Mouse (Mus musculus) erythroblast, adult 5-6 weeks (primary cell): ENCODE measurements around the gene Miga2. TPM values are rescaled to one million over a fixed set of nuclear protein-coding genes. Genes with fewer than 3 reads are reported as not detected.
"Not testable (repeated sequence)": the region's sequence is repeated elsewhere in the genome, so short reads cannot be mapped to it uniquely, and the experiment has no call there.

Experiments used
- ATAC-seq: replicated peaks from 2 replicates; pipeline ENCODE4 v1.8.0; 2016; ENCODE audit warnings: moderate number of reproducible peaks, mild to moderate bottlenecking, moderate TSS enrichment, inconsistent platforms; ENCODE audit not compliant: poor library complexity, low FRiP score, severe bottlenecking
- total RNA-seq, 2 experiments: library from RNA; stranded (forward) in 1 of 2; stranded (reverse) in 1 of 2; fragments of 150-400 nt in 1 of 2; fragments of 200-764, 138-1000 nt in 1 of 2; gene quantifications; 2 replicates each; pipeline versions ENCODE4 v1.2.3 to v1.2.4; 2015 to 2017; ENCODE audit warnings: low replicate concordance in 2 of 2

Gene Miga2
- total RNA-seq, 2 experiments from 2014 or later, result 1.5 to 5.8 TPM

DNA sequence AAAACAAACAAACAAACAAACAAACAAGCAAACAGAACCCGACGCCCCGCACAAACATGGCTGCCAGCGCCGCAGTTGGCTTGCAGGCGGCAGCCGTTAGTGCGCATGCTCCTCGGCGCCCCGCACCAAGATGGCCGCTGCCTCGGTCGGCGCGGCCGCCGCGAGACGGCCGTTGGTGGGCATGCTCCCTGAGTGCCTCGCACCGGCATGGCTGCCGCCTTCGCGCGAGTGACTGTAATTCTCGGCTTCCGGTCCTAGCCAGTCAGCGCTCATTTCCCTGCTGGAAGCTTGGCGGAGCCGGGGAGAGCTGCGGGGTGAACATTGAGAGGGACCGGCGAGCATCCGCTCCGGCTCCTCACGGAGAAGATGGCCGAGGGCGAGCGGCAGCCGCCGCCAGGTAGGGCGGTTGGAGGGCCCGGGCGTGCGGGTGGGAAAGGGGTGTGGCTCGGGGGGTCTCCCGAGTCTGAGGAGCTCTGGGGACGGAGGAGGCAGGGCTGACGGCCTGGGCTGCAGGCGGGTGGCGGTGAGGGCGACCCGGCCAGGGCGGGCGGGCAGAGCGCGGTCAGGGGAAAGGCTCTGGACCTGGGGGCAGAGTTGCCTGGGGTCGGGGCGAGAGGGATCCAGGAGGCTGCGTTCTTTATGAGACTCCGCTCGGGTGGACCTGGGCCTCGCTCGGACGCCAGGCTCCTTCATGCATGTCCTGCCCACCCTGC, 52.1 kb downstream of the Miga2 start, which contains the start of gene Ptpa:
Ptpa (plus strand) TSS at position 104 of the 713 bp plus-strand sequence.
- peak; percentile 64 for ATAC-seq

DNA sequence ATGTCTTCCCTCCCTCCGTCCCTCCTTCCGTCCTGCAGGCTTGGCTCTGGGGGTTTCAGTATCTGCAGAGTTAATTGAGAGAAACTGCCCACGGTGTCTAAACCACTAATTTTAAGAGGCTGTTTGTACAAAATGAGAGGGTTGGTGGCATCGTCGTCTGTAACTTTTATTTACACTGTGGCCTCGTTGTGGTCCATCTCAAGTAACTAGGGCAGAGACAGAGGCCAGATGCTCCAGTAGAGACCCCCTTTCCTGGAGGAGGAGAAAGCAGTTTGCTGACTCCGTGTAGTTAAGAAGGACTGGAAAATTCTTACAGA, 52.6 kb downstream of the Miga2 start:
- ATAC-seq, result no peak

DNA sequence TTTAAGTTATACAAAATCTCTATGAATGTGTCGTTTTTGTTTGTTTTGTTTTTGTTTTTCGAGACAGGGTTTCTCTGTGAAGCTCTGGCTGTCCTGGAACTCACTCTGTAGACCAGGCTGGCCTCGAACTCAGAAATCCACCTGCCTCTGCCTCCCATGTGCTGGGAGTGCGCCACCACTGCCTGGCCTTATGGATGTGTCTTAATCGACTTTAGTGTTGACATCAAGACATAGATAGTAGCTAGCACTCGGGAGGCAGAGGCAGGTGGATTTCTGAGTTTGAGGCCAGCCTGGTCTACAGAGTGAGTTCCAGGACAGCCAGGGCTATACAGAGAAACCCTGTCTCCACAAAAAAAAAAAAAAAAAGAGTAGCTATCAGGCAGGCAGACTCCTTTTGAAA, 53.1 kb downstream of the Miga2 start:
- ATAC-seq, result not testable (repeated sequence)

DNA sequence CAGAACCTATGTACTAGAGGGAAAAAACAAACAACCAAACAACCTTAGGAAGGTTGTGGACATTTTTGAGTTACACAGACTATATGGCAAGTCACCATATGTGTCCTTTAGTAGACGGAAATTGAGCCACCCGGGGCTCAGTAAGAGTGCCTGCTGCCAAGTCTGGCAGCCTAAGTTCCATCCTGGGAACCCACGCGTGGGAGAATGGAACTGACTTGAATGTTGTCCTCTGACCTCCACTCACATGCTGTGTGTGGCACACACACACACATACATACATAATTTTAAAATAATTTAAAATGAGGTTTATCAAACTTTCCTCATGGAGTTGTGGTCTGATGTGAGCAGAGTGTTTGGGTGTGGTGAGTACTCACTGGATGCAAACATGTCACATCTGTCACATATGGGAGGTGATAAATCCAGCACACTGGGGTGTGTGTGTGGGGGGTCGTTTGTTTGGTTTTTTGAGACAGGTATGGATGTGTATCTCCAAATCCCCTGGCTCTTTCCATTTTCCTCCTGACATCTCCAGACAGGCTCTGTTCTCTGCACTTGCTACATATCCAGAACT, 53.6 kb downstream of the Miga2 start:
- ATAC-seq, result peak; percentile 63

DNA sequence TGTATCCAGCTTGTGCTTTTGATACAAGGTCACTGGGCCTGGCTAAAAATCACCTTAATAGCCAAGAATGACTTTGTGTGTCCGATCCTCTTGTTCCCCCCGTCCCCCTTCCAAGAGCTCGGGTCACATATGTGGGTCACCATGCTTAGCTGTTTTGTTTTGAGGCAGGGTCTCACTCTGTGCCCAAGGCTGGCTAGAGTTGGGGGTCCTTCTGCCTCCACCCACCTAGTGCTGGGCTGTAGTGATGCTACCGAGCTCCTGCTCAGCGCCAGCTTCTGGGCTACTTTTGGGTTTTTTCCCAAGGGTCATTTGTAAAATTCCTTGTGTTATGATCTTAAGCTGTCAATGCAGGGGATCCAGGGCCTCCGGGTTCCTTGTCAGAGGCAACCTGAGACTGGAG, 54.2 kb downstream of the Miga2 start:
- ATAC-seq, result no peak

DNA sequence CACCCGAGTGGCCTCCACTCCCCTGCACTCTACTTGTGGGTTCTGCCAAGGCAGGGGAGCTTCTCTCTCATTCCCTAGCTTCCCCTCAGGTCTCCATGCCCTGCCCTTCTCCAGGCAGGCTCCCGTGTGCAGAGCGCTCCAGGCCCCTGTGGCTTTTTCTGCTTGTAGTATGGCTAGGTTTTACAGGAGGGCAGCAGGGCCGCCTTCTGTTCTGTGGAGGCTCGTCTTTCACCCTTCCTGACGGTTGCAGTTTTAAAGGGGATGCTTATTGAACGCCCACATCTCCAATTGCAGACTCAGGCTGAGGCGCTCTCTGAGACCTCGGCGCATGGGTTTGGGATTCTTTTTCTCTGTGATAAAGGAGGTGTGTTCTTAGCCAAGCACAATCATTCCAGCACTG, 55.1 kb downstream of the Miga2 start:
- ATAC-seq, result no peak

DNA sequence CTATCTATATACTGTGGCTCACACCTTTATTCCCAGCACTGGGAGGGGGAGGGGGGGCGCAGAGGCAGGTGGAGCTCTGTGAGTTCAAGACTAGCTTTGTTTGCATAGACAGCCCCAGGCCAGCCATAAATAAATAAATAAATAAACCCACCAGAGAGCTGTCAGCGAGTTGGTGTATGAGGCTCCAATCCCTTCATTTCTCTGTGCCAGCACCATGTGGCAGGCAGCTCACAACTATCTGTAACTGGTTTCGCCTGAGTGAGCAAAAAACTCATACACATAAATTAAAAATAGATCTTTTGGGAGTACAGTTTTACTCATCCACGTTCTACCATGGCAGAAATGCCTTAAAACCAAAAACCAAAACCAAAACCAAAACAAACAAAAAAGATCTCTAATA, 57.4 kb downstream of the Miga2 start:
- ATAC-seq, result no peak

DNA sequence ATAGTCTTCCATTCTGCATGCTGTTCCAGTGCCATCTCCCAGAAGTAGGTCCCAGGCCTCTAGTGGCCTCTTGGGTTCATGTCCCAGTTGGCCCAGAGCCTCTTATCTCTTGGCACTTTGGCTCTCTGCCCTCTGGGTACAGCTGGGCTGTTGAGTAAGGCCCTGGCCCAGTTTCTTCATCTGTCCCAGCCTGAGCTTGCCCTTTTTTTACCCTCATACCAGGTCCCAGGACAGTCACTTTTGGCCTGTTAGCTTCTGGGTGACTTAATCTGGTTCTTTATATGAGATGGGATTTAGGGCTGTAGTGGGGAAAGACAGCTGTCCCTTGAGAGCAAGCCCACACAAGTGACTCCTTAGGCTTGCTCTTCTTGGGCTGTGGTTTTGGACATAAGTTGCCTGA, 65.1 kb downstream of the Miga2 start:
- ATAC-seq, result 0 out of 2 replicates have a peak, but pooled peaks have one; percentile 41

Other genes starting within 250 kb of the Miga2 start
- 10.2 and 10.4 TPM in 2 replicates for gene Zer1, start 239.6 kb upstream of the Miga2 start, total RNA-seq (2015; ENCODE audit: low replicate concordance)
- 12.8 and 17.0 TPM in 2 replicates for gene Zer1, start 239.6 kb upstream of the Miga2 start, total RNA-seq (2017; ENCODE audit: low replicate concordance)
- gene Tbc1d13, start 230.5 kb upstream of the Miga2 start, total RNA-seq (2015; ENCODE audit: low replicate concordance), result 20.0 and 20.3 TPM in 2 replicates
- 8.6 and 9.9 TPM in 2 replicates for gene Tbc1d13, start 230.5 kb upstream of the Miga2 start, total RNA-seq (2017; ENCODE audit: low replicate concordance)
- 2.7 TPM in 1 of 2 replicates, not detected in the other for gene Endog, start 192.7 kb upstream of the Miga2 start, total RNA-seq (2015; ENCODE audit: low replicate concordance)
- 2.2 and 3.0 TPM in 2 replicates for gene Endog, start 192.7 kb upstream of the Miga2 start, total RNA-seq (2017; ENCODE audit: low replicate concordance)
- 0.58 and 6.7 TPM in 2 replicates for gene Spout1, start 185.8 kb upstream of the Miga2 start, total RNA-seq (2015; ENCODE audit: low replicate concordance)
- 5.2 and 8.7 TPM in 2 replicates for gene Spout1, start 185.8 kb upstream of the Miga2 start, total RNA-seq (2017; ENCODE audit: low replicate concordance)
- gene Kyat1, start 158.4 kb upstream of the Miga2 start, total RNA-seq (2015; ENCODE audit: low replicate concordance), result 0.42 and 2.9 TPM in 2 replicates
- 0.84 and 1.8 TPM in 2 replicates for gene Kyat1, start 158.4 kb upstream of the Miga2 start, total RNA-seq (2017; ENCODE audit: low replicate concordance)
- gene Lrrc8a, start 126.5 kb upstream of the Miga2 start, total RNA-seq (2015; ENCODE audit: low replicate concordance), result 7.9 TPM in 2 replicates
- gene Lrrc8a, start 126.5 kb upstream of the Miga2 start, total RNA-seq (2017; ENCODE audit: low replicate concordance), result 7.1 and 8.3 TPM in 2 replicates
- gene Gm28035, start 123.7 kb upstream of the Miga2 start, total RNA-seq (2015; ENCODE audit: low replicate concordance), result not detected in 2 replicates
- gene Gm28035, start 123.7 kb upstream of the Miga2 start, total RNA-seq (2017; ENCODE audit: low replicate concordance), result not detected in 2 replicates
- gene Phyhd1, start 98.0 kb upstream of the Miga2 start, total RNA-seq (2015; ENCODE audit: low replicate concordance), result 2.7 TPM in 1 of 2 replicates, not detected in the other
- gene Phyhd1, start 98.0 kb upstream of the Miga2 start, total RNA-seq (2017; ENCODE audit: low replicate concordance), result 1.3 and 5.6 TPM in 2 replicates
- gene Gm28038, start 83.2 kb upstream of the Miga2 start, total RNA-seq (2015; ENCODE audit: low replicate concordance), result not detected in 2 replicates
- not detected in 2 replicates for gene Gm28038, start 83.2 kb upstream of the Miga2 start, total RNA-seq (2017; ENCODE audit: low replicate concordance)
- 1.2 and 1.7 TPM in 2 replicates for gene Dolk, start 77.9 kb upstream of the Miga2 start, total RNA-seq (2015; ENCODE audit: low replicate concordance)
- gene Dolk, start 77.9 kb upstream of the Miga2 start, total RNA-seq (2017; ENCODE audit: low replicate concordance), result 2.8 and 3.0 TPM in 2 replicates
- gene Nup188, start 77.8 kb upstream of the Miga2 start, total RNA-seq (2015; ENCODE audit: low replicate concordance), result 14.8 and 22.5 TPM in 2 replicates
- 5.1 and 7.0 TPM in 2 replicates for gene Nup188, start 77.8 kb upstream of the Miga2 start, total RNA-seq (2017; ENCODE audit: low replicate concordance)
- 5.2 and 7.3 TPM in 2 replicates for gene Sh3glb2, start 4.9 kb upstream of the Miga2 start, total RNA-seq (2015; ENCODE audit: low replicate concordance)
- gene Sh3glb2, start 4.9 kb upstream of the Miga2 start, total RNA-seq (2017; ENCODE audit: low replicate concordance), result 7.4 and 9.3 TPM in 2 replicates
- gene Dolpp1, start 28.0 kb downstream of the Miga2 start, total RNA-seq (2015; ENCODE audit: low replicate concordance), result 2.3 and 3.7 TPM in 2 replicates
- gene Dolpp1, start 28.0 kb downstream of the Miga2 start, total RNA-seq (2017; ENCODE audit: low replicate concordance), result 5.4 and 9.1 TPM in 2 replicates
- gene Crat, start 51.6 kb downstream of the Miga2 start, total RNA-seq (2015; ENCODE audit: low replicate concordance), result 42.0 and 69.4 TPM in 2 replicates
- gene Crat, start 51.6 kb downstream of the Miga2 start, total RNA-seq (2017; ENCODE audit: low replicate concordance), result 51.8 and 55.1 TPM in 2 replicates
- gene Ptpa, start 51.8 kb downstream of the Miga2 start, total RNA-seq (2015; ENCODE audit: low replicate concordance), result 121 and 149 TPM in 2 replicates
- 118 and 183 TPM in 2 replicates for gene Ptpa, start 51.8 kb downstream of the Miga2 start, total RNA-seq (2017; ENCODE audit: low replicate concordance)
- gene Ier5l, start 110.0 kb downstream of the Miga2 start, total RNA-seq (2015; ENCODE audit: low replicate concordance), result not detected in 2 replicates
- gene Ier5l, start 110.0 kb downstream of the Miga2 start, total RNA-seq (2017; ENCODE audit: low replicate concordance), result not detected in 2 replicates
- gene Cstad, start 230.8 kb downstream of the Miga2 start, total RNA-seq (2015; ENCODE audit: low replicate concordance), result not detected in 2 replicates
- gene Cstad, start 230.8 kb downstream of the Miga2 start, total RNA-seq (2017; ENCODE audit: low replicate concordance), result not detected in 2 replicates